Mouse (Mus musculus) testis, adult 10 weeks (tissue): ENCODE measurements around the gene Cyp4f37. TPM values are rescaled to one million over a fixed set of nuclear protein-coding genes. Genes with fewer than 3 reads are reported as not detected.

ENCODE experiments used
- polyA plus RNA-seq: library from polyadenylated mRNA; stranded (reverse); fragments of 350-450 nt; fragmentation: Illumina TruSeq; extraction: RNeasy Lipid Tissue Mini Kit (QIAGEN cat#74804); gene quantifications from one replicate; pipeline ENCODE4 v1.2.3, GENCODE M21; 2014; ENCODE audit warnings: low read depth, low replicate concordance

Cyp4f37 gene
- polyA plus RNA-seq = 1.6 TPM

GRCm38 (mm10) chr17:32621018-32621417 lies at the start of gene Cyp4f37:
Gene Cyp4f37 (plus strand): TSS chr17:32621309.

DNA sequence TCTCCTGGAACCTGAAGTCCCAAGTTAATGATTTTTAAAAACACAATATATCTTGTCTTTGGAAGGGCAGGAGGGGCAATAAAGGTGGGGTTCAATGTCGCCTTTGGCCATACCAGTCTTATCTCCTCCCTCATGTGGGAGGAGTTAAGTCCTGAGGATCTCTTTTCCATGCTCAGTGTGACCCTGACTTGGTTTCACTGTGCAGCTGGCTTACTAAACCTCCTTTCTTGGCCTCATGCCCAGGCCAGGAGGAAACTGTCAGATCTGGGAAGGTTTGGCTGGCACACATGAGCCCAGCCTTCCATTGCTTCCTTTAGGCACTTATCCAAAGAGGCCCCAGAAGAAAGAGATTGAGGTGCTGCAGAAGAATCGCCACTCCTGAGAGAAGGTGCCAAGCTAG lies 37.6 kb downstream of the Cyp4f37 start, which contains the start of gene Cyp4f40:
Gene Cyp4f40, plus strand, starts transcription at position 189 of the 400 bp plus-strand sequence.

DNA sequence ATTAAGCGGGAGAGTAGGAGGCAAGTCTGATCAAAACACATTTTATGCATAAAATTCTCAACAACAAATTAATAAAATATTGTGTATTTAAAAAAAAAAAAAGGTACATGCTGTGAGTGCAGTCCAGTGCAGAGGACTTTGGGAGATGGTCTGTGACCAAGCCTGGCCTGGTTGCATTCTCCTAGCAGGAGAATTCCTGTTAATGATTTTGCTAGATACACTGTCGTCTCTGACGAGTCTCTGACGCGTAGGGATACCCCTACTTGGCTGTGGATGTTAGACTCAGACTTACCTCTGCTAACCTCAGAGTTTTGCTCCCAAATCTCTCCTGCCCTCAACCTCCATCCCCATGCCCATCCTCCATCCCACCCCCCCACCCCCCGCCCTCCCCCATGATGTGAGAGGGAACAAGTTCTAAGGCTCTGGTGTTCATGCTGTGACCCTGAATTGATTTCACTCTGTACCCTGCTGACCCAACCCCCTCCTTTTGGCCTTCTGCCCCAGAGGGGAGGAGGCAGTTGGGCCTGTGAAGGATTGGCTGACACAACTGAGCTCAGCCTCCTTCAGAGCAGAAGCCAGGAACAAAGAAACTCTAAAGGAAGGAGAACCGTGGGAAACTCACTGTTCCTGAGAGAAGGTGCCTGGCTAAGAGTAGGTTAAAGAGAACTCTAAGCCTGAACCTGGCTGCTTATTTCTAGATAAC lies 64.1 kb downstream of the Cyp4f37 start, which contains the start of gene Cyp4f15:
Gene Cyp4f15, plus strand, starts transcription at position 580 of the 703 bp plus-strand sequence.

Other genes with a start within 250 kb of the Cyp4f37 start
- gene Wiz, start 231.9 kb upstream of the Cyp4f37 start, polyA plus RNA-seq = 1.4 TPM
- gene Rasal3, start 217.7 kb upstream of the Cyp4f37 start, polyA plus RNA-seq = 1.0 TPM
- gene Pglyrp2, start 197.1 kb upstream of the Cyp4f37 start, polyA plus RNA-seq = 0.18 TPM
- 21.4 TPM for gene Cyp4f39, start 168.6 kb upstream of the Cyp4f37 start, polyA plus RNA-seq
- 0.13 TPM for gene Cyp4f17, start 115.3 kb upstream of the Cyp4f37 start, polyA plus RNA-seq
- 0.39 TPM for gene Cyp4f16, start 84.8 kb upstream of the Cyp4f37 start, polyA plus RNA-seq
- 0.11 TPM for gene Cyp4f40, start 37.6 kb downstream of the Cyp4f37 start, polyA plus RNA-seq
- 0.29 TPM for gene Cyp4f15, start 64.3 kb downstream of the Cyp4f37 start, polyA plus RNA-seq
- 9.2 TPM for gene Zfp871, start 167.0 kb downstream of the Cyp4f37 start, polyA plus RNA-seq
- 0.42 TPM for gene Zfp811, start 188.6 kb downstream of the Cyp4f37 start, polyA plus RNA-seq
- 2.0 TPM for gene Zfp799, start 209.0 kb downstream of the Cyp4f37 start, polyA plus RNA-seq